Mouse (Mus musculus): Measurements from ENCODE around the gene Ugdh. TPM values are rescaled to one million over a fixed set of nuclear protein-coding genes. Genes with fewer than 3 reads are reported as not detected.

The Ugdh gene
- total and polyA plus RNA-seq, 3 experiments: 9.5 to 31.3 TPM; not detected in 1

GRCm38 (mm10) chr5:65419136-65419535 lies 16.6 kb downstream of the Ugdh start:
- Histone ChIP-seq H3K79me2 (ENCODE audit: control insufficient read depth, insufficient read depth, low read length, poor library complexity) (no peaks in the 10 kb centered on the region), H3K9ac (ENCODE audit: control insufficient read depth, low read depth, low read length, poor library complexity, severe bottlenecking) (no peak overlapping the region), H3K36me3 (ENCODE audit: control insufficient read depth in 1 of 2, insufficient read depth in 2 of 2, low read length in 2 of 2) (peaks cover 0 to 13% of the 10 kb centered on the region in 2 experiments; a peak in 2 of 4 replicates), H3K4me1 (ENCODE audit: control insufficient read depth in 1 of 2, insufficient read depth in 2 of 2, low read length in 2 of 2) (peaks cover 0 to 12% of the 10 kb centered on the region in 2 experiments; a peak in 2 of 4 replicates), H3K4me3 (ENCODE audit: control insufficient read depth in 1 of 2, insufficient read depth in 1 of 2, low read depth in 2 of 2, low read length in 2 of 2) (no peak overlapping the region), H3K27ac (ENCODE audit: control insufficient read depth, low read depth, low read length) (no peak overlapping the region), H3K27me3 (ENCODE audit: control insufficient read depth in 1 of 2, insufficient read depth in 2 of 2, low read length in 2 of 2) (no peaks in the 10 kb centered on the region), H3K9me3 (replicated peaks; ENCODE audit: insufficient read depth, low read length) (no peaks in the 10 kb centered on the region)
- DNase-seq (ENCODE audit: low read depth, low spot score): no peak
- TF ChIP-seq KAT2A (conservative IDR thresholded peaks at IDR 0.05; ENCODE audit: low read depth, low read length): no peak
- TF ChIP-seq BHLHE40 (IDR thresholded peaks at IDR 0.05; ENCODE audit: borderline replicate concordance, low read depth, low read length): no peak
- no peak for TF ChIP-seq CHD1 (IDR thresholded peaks at IDR 0.05; ENCODE audit: low read depth, low read length)
- no peak for TF ChIP-seq MAZ (IDR thresholded peaks at IDR 0.05; ENCODE audit: low read depth, low read length)

GRCm38 (mm10) chr5:65415653-65416458 lies 19.9 kb downstream of the Ugdh start:
- no peaks in the 10 kb centered on the region for H3K27me3 ChIP-seq (ENCODE audit: control insufficient read depth in 1 of 2, insufficient read depth in 2 of 2, low read length in 2 of 2)
- TF ChIP-seq TBP (IDR thresholded peaks at IDR 0.05; ENCODE audit: low read depth, low read length) (0 out of 2 replicates have a peak, but pooled peaks have one; percentile 31), USF1 (IDR thresholded peaks at IDR 0.05; ENCODE audit: low read depth, low read length) (no peak), MAFK (IDR thresholded peaks at IDR 0.05; ENCODE audit: borderline replicate concordance, low read depth, low read length) (no peak), CTCF (IDR thresholded peaks at IDR 0.05 in 2 of 3, conservative IDR thresholded peaks at IDR 0.05 in 1 of 3; ENCODE audit: control insufficient read depth in 1 of 3, insufficient read depth in 1 of 3, low read depth in 2 of 3, low read length in 3 of 3, poor library complexity in 1 of 3, severe bottlenecking in 1 of 3) (peak in 1 of 3 experiments; percentile 39; a peak in 2 of 6 replicates), JUND (IDR thresholded peaks at IDR 0.05; ENCODE audit: low read depth, low read length) (no peak), TAL1 (IDR thresholded peaks at IDR 0.05; ENCODE audit: low read length) (0 out of 2 replicates have a peak, but pooled peaks have one; percentile 7), SIN3A (IDR thresholded peaks at IDR 0.05; ENCODE audit: low read length) (peak; percentile 50), EP300 (IDR thresholded peaks at IDR 0.05; ENCODE audit: low read depth in 1 of 2, low read length in 2 of 2) (peak in 1 of 2 experiments; percentile 26; a peak in 1 of 4 replicates), MXI1 (IDR thresholded peaks at IDR 0.05; ENCODE audit: low read depth, low read length) (no peak), BHLHE40 (IDR thresholded peaks at IDR 0.05; ENCODE audit: borderline replicate concordance, low read depth, low read length) (no peak), GATA1 (IDR thresholded peaks at IDR 0.05; ENCODE audit: low read depth, low read length) (peak; percentile 72), POLR2A (IDR thresholded peaks at IDR 0.05; ENCODE audit: control insufficient read depth in 1 of 2, insufficient read depth in 1 of 2, low read depth in 1 of 2, low read length in 2 of 2, poor library complexity in 1 of 2) (0 out of 4 replicates have a peak, but pooled peaks have one; percentile 14 to 35), ZMIZ1 (IDR thresholded peaks at IDR 0.05; ENCODE audit: low read depth, low read length) (no peak), E2F4 (IDR thresholded peaks at IDR 0.05; ENCODE audit: borderline replicate concordance, low read depth, low read length) (peak; percentile 57; the same call in 1 of the 2 replicates), MEF2A (IDR thresholded peaks at IDR 0.05; ENCODE audit: extremely low read depth, insufficient replicate concordance, low read depth, low read length, poor library complexity, severe bottlenecking) (no peak), ETS1 (IDR thresholded peaks at IDR 0.05; ENCODE audit: low read depth, low read length) (peak; percentile 66; the same call in 1 of the 2 replicates), SMC3 (IDR thresholded peaks at IDR 0.05; ENCODE audit: low read depth, low read length) (peak; percentile 25; the same call in 1 of the 2 replicates), GABPA (IDR thresholded peaks at IDR 0.05; ENCODE audit: low read depth, low read length) (no peak), POLR2AphosphoS5 (IDR thresholded peaks at IDR 0.05; ENCODE audit: borderline replicate concordance, low read depth, low read length) (no peak), RAD21 (IDR thresholded peaks at IDR 0.05; ENCODE audit: low read depth, low read length) (no peak; the same call in none of the 2 replicates)
- no peaks in the 10 kb centered on the region for H3K79me2 ChIP-seq (ENCODE audit: control insufficient read depth, insufficient read depth, low read length, poor library complexity)
- peak; percentile 89 for DNase-seq (ENCODE audit: low read depth, low spot score)
- H3K36me3 ChIP-seq (ENCODE audit: control insufficient read depth in 1 of 2, insufficient read depth in 2 of 2, low read length in 2 of 2): peaks cover 0 to 9% of the 10 kb centered on the region in 2 experiments; a peak in 2 of 4 replicates
- peak overlapping the region in 1 of 2 experiments; percentile 26; a peak in 1 of 4 replicates for H3K4me3 ChIP-seq (ENCODE audit: control insufficient read depth in 1 of 2, insufficient read depth in 1 of 2, low read depth in 2 of 2, low read length in 2 of 2)
- peak overlapping the region; percentile 63 for H3K9ac ChIP-seq (ENCODE audit: control insufficient read depth, low read depth, low read length, poor library complexity, severe bottlenecking)
- H3K4me1 ChIP-seq (ENCODE audit: control insufficient read depth in 1 of 2, insufficient read depth in 2 of 2, low read length in 2 of 2): peaks cover 0 to 10% of the 10 kb centered on the region in 2 experiments; a peak in 2 of 4 replicates
- no peaks in the 10 kb centered on the region for H3K9me3 ChIP-seq (replicated peaks; ENCODE audit: insufficient read depth, low read length)
- H3K27ac ChIP-seq (ENCODE audit: control insufficient read depth, low read depth, low read length): peak overlapping the region; percentile 62
